Mouse (Mus musculus) Patski (cell line): Measurements from ENCODE around the gene Gm21860. TPM values are rescaled to one million over a fixed set of nuclear protein-coding genes. Genes with fewer than 3 reads are reported as not detected.
"Not testable (repeated sequence)": the region's sequence is repeated elsewhere in the genome, so short reads cannot be mapped to it uniquely, and the experiment has no call there.

Experiments
- ATAC-seq: fragments of 100-300 bp; one replicate; pipeline ENCODE4 v1.8.0; 2021
- CTCF ChIA-PET: fragments of 350-600 bp; sonication (Branson Sonifier 250); formaldehyde crosslinking; loops from one replicate; lab custom pipeline; 2022; ENCODE audit warnings: inconsistent platforms; lab: Charles Lee
- POLR2A ChIA-PET: fragments of 350-600 bp; sonication (Branson Sonifier 250); formaldehyde crosslinking; loops from one replicate; lab custom pipeline; 2022; ENCODE audit warnings: antibody characterized with exemption, inconsistent platforms; lab: Charles Lee
- DNase-seq: peaks from one replicate; pipeline ENCODE4 v3.0.0-alpha.2; 2011; ENCODE audit warnings: low read depth, low spot score
- H3K27me3 ChIP-seq: fragments of 371-371 bp; one replicate; pipeline ENCODE4 v1.5.1; 2021
- CTCF ChIP-seq: fragments of 100-300 bp; IDR thresholded peaks from one replicate; pipeline ENCODE4 v1.5.1; 2021
- in situ Hi-C: fragments of 300-500 bp; cut with MboI; formaldehyde crosslinking; loops from 3 replicates; pipeline ENCODE4 v1.11.1; 2018; ENCODE audit warnings: low pct_unique_long_range_greater_than_20kb, mixed read lengths
- polyA plus RNA-seq: library from polyadenylated mRNA; unstranded; gene quantifications from one replicate; pipeline ENCODE4 v1.2.3, GENCODE M21; 2021

Gene Gm21860
- not detected for polyA plus RNA-seq

- in situ Hi-C loops, DNase-seq, H3K27me3 ChIP-seq, CTCF ChIA-PET, ATAC-seq, POLR2A ChIA-PET: not testable (repeated sequence)
Measured at GRCm38 (mm10) chrY:90754721-90755120, at the start of gene Gm21860. Gene Gm21860 (minus strand): TSS chrY:90754821.

- ATAC-seq, H3K27me3 ChIP-seq, DNase-seq, POLR2A ChIA-PET, CTCF ChIA-PET, in situ Hi-C loops: not testable (repeated sequence)
Measured at GRCm38 (mm10) chrY:90784438-90784837, 29.8 kb upstream of the Gm21860 start, which contains the start of gene Gm47283. Gene Gm47283 (plus strand): TSS chrY:90784738.

- DNase-seq, in situ Hi-C loops: not testable (repeated sequence)
Measured at GRCm38 (mm10) chrY:90745256-90745655, 9.4 kb downstream of the Gm21860 start.

GRCm38 (mm10) chrY:90744381-90744981, 10.1 kb downstream of the Gm21860 start:
- in situ Hi-C loops, DNase-seq, CTCF ChIA-PET, POLR2A ChIA-PET, H3K27me3 ChIP-seq: not testable (repeated sequence)
- ATAC-seq: peak; percentile 98

More at GRCm38 (mm10) chrY:90745256-90745655, 9.4 kb downstream of the Gm21860 start:
- H3K27me3 ChIP-seq, POLR2A ChIA-PET, ATAC-seq, CTCF ChIA-PET: not testable (repeated sequence)

DNA sequence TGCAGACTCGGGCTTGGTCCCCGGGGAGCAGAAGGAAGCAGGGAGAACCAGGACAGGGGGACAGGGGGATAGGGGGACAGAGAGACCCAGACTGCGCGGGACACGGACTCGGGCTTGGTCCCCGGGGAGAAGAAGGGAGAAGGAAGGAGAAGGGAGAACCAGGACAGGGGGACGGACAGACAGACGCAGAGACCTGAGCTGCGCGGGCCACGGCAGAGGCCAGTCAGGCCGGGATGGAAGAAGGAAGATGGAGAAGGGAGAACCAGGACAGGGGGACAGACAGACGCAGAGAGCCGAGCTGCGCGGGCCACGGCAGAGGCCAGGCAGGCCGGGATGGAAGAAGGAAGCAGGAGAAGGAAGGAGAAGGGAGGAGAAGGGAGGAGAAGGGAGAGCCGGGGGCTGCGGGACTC, 10.8 kb downstream of the Gm21860 start:
- POLR2A ChIA-PET: no interaction called here
- in situ Hi-C loops: no loop called here
- H3K27me3 ChIP-seq: no peaks in the 10 kb centered on the region
- TF ChIP-seq CTCF: no peak
- CTCF ChIA-PET: no interaction called here
- ATAC-seq (no peak), DNase-seq (no peak)

DNA sequence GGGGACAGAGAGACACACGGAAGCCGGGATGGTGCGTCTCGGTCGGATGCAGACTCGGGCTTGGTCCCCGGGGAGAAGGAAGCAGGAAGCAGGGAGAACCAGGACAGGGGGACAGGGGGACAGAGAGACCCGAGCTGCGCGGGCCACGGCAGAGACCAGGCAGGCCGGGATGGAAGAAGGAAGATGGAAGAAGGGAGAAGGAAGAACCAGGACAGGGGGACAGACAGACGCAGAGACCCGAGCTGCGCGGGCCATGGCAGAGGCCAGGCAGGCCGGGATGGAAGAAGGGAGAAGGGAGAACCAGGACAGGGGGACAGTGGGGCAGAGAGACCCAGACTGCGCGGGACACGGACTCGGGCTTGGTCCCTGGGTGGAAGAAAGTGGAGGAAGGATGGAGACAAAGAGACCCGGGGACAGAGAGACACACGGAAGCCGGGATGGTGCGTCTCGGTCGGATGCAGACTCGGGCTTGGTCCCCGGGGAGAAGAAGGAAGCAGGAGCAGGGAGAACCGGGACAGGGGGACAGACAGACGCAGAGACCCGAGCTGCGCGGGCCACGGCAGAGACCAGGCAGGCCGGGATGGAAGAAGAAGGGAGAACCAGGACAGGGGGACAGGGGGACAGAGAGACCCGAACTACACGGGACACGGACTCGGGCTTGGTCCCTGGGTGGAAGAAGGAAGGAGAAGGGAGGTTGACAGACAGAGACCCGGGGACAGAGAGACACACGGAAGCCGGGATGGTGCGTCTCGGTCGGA, 11.4 kb downstream of the Gm21860 start:
- DNase-seq, in situ Hi-C loops, H3K27me3 ChIP-seq, CTCF ChIA-PET, ATAC-seq, POLR2A ChIA-PET: not testable (repeated sequence)

DNA sequence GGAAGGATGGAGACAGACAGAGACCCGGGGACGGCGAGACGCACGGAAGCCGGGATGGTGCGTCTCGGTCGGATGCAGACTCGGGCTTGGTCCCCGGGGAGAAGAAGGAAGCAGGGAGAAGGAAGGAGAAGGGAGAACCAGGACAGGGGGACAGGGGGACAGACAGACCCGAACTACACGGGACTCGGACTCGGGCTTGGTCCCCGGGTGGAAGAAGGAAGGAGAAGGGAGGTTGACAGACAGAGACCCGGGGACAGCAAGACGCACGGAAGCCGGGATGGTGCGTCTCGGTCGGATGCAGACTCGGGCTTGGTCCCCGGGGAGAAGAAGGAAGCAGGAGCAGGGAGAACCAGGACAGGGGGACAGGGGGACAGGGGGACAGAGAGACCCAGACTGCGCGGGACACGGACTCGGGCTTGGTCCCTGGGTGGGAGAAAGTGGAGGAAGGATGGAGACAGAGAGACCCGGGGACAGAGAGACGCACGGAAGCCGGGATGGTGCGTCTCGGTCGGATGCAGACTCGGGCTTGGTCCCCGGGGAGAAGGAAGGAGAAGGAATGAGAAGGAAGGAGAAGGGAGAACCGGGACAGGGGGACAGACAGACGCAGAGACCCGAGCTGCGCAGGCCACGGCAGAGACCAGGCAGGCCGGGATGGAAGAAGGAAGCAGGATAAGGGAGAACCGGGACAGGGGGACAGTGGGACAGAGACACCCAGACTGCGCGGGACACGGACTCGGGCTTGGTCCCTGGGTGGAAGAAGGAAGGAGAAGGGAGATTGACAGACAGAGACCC, 12.2 kb downstream of the Gm21860 start:
- POLR2A ChIA-PET, H3K27me3 ChIP-seq, ATAC-seq, CTCF ChIA-PET, DNase-seq, in situ Hi-C loops: not testable (repeated sequence)

GRCm38 (mm10) chrY:90741452-90742260, 13.0 kb downstream of the Gm21860 start:
- in situ Hi-C loops, POLR2A ChIA-PET, H3K27me3 ChIP-seq, CTCF ChIA-PET, DNase-seq: not testable (repeated sequence)
- ATAC-seq: peak; percentile 33

- in situ Hi-C loops, DNase-seq, CTCF ChIA-PET, POLR2A ChIA-PET, ATAC-seq, H3K27me3 ChIP-seq: not testable (repeated sequence)
Measured at GRCm38 (mm10) chrY:90741006-90741405, 13.6 kb downstream of the Gm21860 start.

DNA sequence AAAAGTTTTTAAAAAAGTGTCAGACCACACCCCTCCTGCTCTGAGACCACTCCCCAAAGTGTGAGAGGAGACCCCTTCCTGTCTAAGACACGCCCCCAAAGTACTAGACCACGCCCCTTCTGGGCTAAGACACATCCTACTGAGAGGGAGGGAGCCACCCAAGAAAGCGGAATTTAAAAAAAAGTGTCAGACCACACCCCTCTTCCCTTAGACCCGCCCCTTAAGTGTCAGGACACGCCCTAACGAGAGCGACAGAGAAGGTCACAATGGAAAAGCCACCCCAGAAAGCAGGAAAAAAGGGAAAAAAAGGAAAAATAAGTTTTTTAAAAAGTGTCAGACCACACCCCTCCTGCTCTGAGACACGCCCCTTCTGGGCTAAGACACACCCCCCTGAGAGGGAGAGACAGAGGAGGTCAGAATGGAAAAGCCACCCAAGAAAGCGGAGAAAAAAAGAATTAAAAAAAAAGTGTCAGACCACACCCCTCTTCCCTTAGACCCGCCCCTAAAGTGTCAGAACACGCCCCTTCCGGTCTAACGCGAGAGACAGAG, 14.5 kb downstream of the Gm21860 start:
- DNase-seq (no peak), ATAC-seq (no peak)
- POLR2A ChIA-PET: no interaction called here
- no peaks in the 10 kb centered on the region for H3K27me3 ChIP-seq
- in situ Hi-C loops: no loop called here
- TF ChIP-seq CTCF: no peak
- CTCF ChIA-PET: no interaction called here

DNA sequence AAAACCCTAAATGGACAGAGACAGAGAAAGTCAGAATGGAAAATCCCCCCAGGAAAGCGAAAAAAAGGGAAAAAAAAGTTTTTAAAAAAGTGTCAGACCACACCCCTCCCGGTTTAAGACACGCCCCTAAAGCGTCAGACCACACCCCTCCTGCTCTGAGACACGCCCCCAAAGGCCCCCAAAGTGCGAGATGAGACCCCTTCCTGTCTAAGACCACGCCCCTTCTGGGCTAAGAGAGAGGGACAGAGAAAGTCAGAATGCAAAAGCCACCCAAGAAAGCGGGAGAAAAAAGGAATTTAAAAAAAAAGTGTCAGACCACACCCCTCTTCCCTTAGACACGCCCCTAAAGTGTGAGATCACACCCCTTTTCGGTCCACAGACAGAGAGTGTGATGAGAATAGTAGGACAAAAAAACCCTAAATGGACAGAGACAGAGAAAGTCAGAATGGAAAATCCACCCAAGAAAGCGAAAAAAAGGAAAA, 15.0 kb downstream of the Gm21860 start:
- DNase-seq, in situ Hi-C loops, H3K27me3 ChIP-seq, ATAC-seq, POLR2A ChIA-PET, CTCF ChIA-PET: not testable (repeated sequence)

DNA sequence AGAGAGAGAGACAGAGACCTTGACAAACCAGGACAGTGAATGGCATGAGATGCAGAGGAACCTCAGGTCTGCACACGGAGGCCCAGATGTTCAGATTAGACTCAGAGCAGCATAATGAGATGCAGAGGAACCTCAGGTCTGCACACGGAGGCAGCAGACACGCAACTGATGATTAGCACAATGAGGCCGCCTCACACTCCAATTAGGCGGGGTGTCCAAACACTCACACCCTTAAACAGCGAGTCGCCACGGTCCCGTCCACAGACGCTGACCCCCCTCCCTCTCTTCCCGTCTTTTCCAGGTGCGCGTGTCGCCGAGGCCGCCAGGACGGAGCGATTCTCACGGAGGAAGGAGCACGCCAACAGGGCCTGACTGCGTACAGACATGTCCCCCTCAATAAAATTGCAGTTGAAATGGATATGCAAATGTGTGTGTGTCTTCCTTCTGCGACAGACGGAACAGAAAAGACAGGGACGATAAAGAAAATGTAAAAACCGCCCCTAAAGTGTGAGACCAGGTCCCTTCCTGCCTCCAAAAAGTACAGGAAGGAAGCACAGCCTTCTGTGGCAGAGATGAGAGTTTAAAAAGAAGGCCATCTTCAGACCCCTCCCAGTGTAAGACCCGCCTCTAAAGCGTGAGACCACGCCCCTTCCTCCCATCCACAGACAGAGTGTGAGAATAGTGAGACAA, 15.6 kb downstream of the Gm21860 start:
- in situ Hi-C loops, ATAC-seq: not testable (repeated sequence)

More for the DNA sequence above, 15.6 kb downstream of the Gm21860 start:
- CTCF ChIA-PET, POLR2A ChIA-PET, H3K27me3 ChIP-seq, DNase-seq: not testable (repeated sequence)
